Mouse (Mus musculus): ENCODE results near the gene Cacna1h. TPM values are rescaled to one million over a fixed set of nuclear protein-coding genes. Genes with fewer than 3 reads are reported as not detected.

The Cacna1h gene
- total RNA-seq (2021) = 1 to 10 TPM in 1 of 2 experiments, under 1 TPM in 1; 0.94 to 1.7 TPM
- long read RNA-seq, experiment 1 = 0 reads
- long read RNA-seq, experiment 2 = 0 reads

GRCm38 (mm10) chr17:25433617-25434606 lies at the start of gene Cacna1h:
Gene Cacna1h, minus strand, starts transcription at chr17:25433783.
- TF ChIP-seq CTCF (IDR thresholded peaks at IDR 0.05) = peak; percentile 48
- peak; percentile 57 for DNase-seq
- Histone ChIP-seq H3K4me3 (peak within 1 kb of the TSS; percentile 77), H3K27ac (peak within 1 kb of the TSS; percentile 38)
- intact Hi-C loops (cut with DNase I) = no loop called here

GRCm38 (mm10) chr17:25482092-25482491 lies 48.5 kb upstream of the Cacna1h start:
- intact Hi-C loops (cut with DNase I) = no loop called here
- Histone ChIP-seq H3K27ac (no peak overlapping the region), H3K4me3 (no peak overlapping the region)
- TF ChIP-seq CTCF (IDR thresholded peaks at IDR 0.05) = no peak
- no peak for DNase-seq

- TF ChIP-seq CTCF (IDR thresholded peaks at IDR 0.05) = no peak
- DNase-seq = no peak
- Histone ChIP-seq H3K27ac (no peak overlapping the region), H3K4me3 (no peak overlapping the region)
- intact Hi-C loops (cut with DNase I) = no loop called here
Measured at GRCm38 (mm10) chr17:25480820-25481219, 47.2 kb upstream of the Cacna1h start.

- no peak for DNase-seq
- Histone ChIP-seq H3K4me3 (no peak overlapping the region), H3K27ac (no peak overlapping the region)
- TF ChIP-seq CTCF (IDR thresholded peaks at IDR 0.05) = no peak
- intact Hi-C loops (cut with DNase I) = no loop called here
Measured at GRCm38 (mm10) chr17:25480152-25480551, 46.6 kb upstream of the Cacna1h start.

- DNase-seq = no peak
- intact Hi-C loops (cut with DNase I) = loop anchor here (1.0 kb wide), 2 partner anchors 31 to 222 kb away; no protein-coding TSS in a partner anchor
- Histone ChIP-seq H3K27ac (no peak overlapping the region), H3K4me3 (no peak overlapping the region)
- peak; percentile 93; the same call in 1 of the 2 replicates for TF ChIP-seq CTCF (IDR thresholded peaks at IDR 0.05)
Measured at GRCm38 (mm10) chr17:25475946-25476744, 42.6 kb upstream of the Cacna1h start.

GRCm38 (mm10) chr17:25474330-25475077 lies 40.9 kb upstream of the Cacna1h start:
- TF ChIP-seq CTCF (IDR thresholded peaks at IDR 0.05) = peak; percentile 52
- no peak overlapping the region for H3K27ac ChIP-seq
- peak overlapping the region; percentile 74 for H3K4me3 ChIP-seq
- intact Hi-C loops (cut with DNase I) = no loop called here
- peak; percentile 69 for DNase-seq

GRCm38 (mm10) chr17:25472044-25472443 lies 38.5 kb upstream of the Cacna1h start:
- intact Hi-C loops (cut with DNase I) = no loop called here
- no peak overlapping the region for H3K4me3 ChIP-seq

GRCm38 (mm10) chr17:25471418-25471817 lies 37.8 kb upstream of the Cacna1h start:
- no peak for DNase-seq
- intact Hi-C loops (cut with DNase I) = loop anchor here (1.0 kb wide), 1 partner anchor 137 kb away; no protein-coding TSS in a partner anchor
- TF ChIP-seq CTCF (IDR thresholded peaks at IDR 0.05) = no peak
- no peak overlapping the region for H3K4me3 ChIP-seq
- no peak overlapping the region for H3K27ac ChIP-seq

More at GRCm38 (mm10) chr17:25472044-25472443, 38.5 kb upstream of the Cacna1h start:
- no peak for DNase-seq
- no peak for TF ChIP-seq CTCF (IDR thresholded peaks at IDR 0.05)
- H3K27ac ChIP-seq = no peak overlapping the region

GRCm38 (mm10) chr17:25469798-25470197 lies 36.2 kb upstream of the Cacna1h start:
- intact Hi-C loops (cut with DNase I) = loop anchor here (1.0 kb wide), 1 partner anchor 71 kb away; no protein-coding TSS in a partner anchor
- Histone ChIP-seq H3K27ac (no peak overlapping the region), H3K4me3 (no peak overlapping the region)
- TF ChIP-seq CTCF (IDR thresholded peaks at IDR 0.05) = peak; percentile 81
- DNase-seq = peak; percentile 36

- no peak for DNase-seq
- Histone ChIP-seq H3K27ac (no peak overlapping the region), H3K4me3 (no peak overlapping the region)
- intact Hi-C loops (cut with DNase I) = no loop called here
- no peak for TF ChIP-seq CTCF (IDR thresholded peaks at IDR 0.05)
Measured at GRCm38 (mm10) chr17:25468301-25468700, 34.7 kb upstream of the Cacna1h start.

GRCm38 (mm10) chr17:25467781-25468180 lies 34.2 kb upstream of the Cacna1h start:
- no peak overlapping the region for H3K4me3 ChIP-seq
- no peak overlapping the region for H3K27ac ChIP-seq
- no peak for DNase-seq
- intact Hi-C loops (cut with DNase I) = no loop called here
- no peak for TF ChIP-seq CTCF (IDR thresholded peaks at IDR 0.05)

GRCm38 (mm10) chr17:25466257-25466656 lies 32.7 kb upstream of the Cacna1h start:
- no peak overlapping the region for H3K4me3 ChIP-seq
- TF ChIP-seq CTCF (IDR thresholded peaks at IDR 0.05) = no peak
- intact Hi-C loops (cut with DNase I) = no loop called here
- no peak overlapping the region for H3K27ac ChIP-seq
- DNase-seq = no peak

All from gastrocnemius, adult 2 months (tissue).